Mouse (Mus musculus): ENCODE measurements around the gene Zswim3.

- TF ChIP-seq CTCF (conservative IDR thresholded peaks at IDR 0.05; ENCODE audit: insufficient read depth, insufficient read length, low read depth, low read length) (no peak), POLR2A (IDR thresholded peaks at IDR 0.05; ENCODE audit: low read depth, low read length) (no peak)
These were observed 16.5 kb upstream of the Zswim3 start for GRCm38 (mm10) chr2:164788411-164788810.
